10 mouse cellular contexts compared by ENCODE assay signal in genomic region chr14:58812585-58812984, GRCm38 (mm10).
DNase-seq lines count a peak whose midpoint lies in the region; ATAC-seq and TF ChIP-seq lines count a peak whose summit lies in the region.
"Had no signal": no experiment of that assay in that cellular context is flagged by ENCODE, and none has a peak within 500 bp of the region (broad histone marks: within the 10 kb centered on the region; RNA-seq: fewer than 3 reads in every experiment).

No protein-coding gene starts in this region.

- no peak for TF ChIP-seq CTCF in kidney, adult 2 months (conservative IDR thresholded peaks at IDR 0.05; ENCODE audit: insufficient read depth, insufficient read length, low read depth, low read length)

- H3K4me3 ChIP-seq in kidney, adult 2 months (ENCODE audit: insufficient read depth, low read depth, low read length): no peak overlapping the region
- H3K4me3 ChIP-seq in lung, embryonic 16.5 days (ENCODE audit: low read length): no peak overlapping the region
- no peak overlapping the region for H3K4me3 ChIP-seq in forebrain, embryonic 12.5 days (replicated peaks)
- H3K4me3 ChIP-seq: limb, embryonic 15.5 days had no signal

- no peak overlapping the region for H3K4me2 ChIP-seq in lung, embryonic 16.5 days (ENCODE audit: low read depth, low read length)
- H3K4me2 ChIP-seq in forebrain, embryonic 12.5 days: no peak overlapping the region
- H3K4me2 ChIP-seq: limb, embryonic 15.5 days had no signal

- DNase-seq in adrenal gland, adult 2 months: peak; percentile 13
- DNase-seq in adrenal gland, adult 8-10 months: no peak
- DNase-seq in heart, adult 9 months (ENCODE audit: low spot score in 2 of 2): peak; percentile 52 to 72
- DNase-seq in kidney, adult 2 months: peak; percentile 74
- DNase-seq in ovary, postnatal 10 days (ENCODE audit: low spot score): no peak

- peak; percentile 79 for ATAC-seq in lung, embryonic 16.5 days (ENCODE audit: low read depth)
- ATAC-seq in erythroid progenitor cell, adult 5-6 weeks (replicated peaks; ENCODE audit: low FRiP score, poor library complexity, severe bottlenecking): no peak
- ATAC-seq in forebrain, embryonic 12.5 days (ENCODE audit: low FRiP score): no peak
- ATAC-seq: midbrain, embryonic 16.5 days had no signal

- no peaks in the 10 kb centered on the region for H3K27me3 ChIP-seq in kidney, adult 2 months (replicated peaks; ENCODE audit: control insufficient read depth, insufficient read depth, low read length)
- H3K27me3 ChIP-seq in lung, embryonic 16.5 days (ENCODE audit: control insufficient read depth, insufficient read depth, low read depth, low read length): no peaks in the 10 kb centered on the region
- no peaks in the 10 kb centered on the region for H3K27me3 ChIP-seq in forebrain, embryonic 12.5 days
- H3K27me3 ChIP-seq: limb, embryonic 15.5 days had no signal

- no peaks in the 10 kb centered on the region for H3K9me3 ChIP-seq in lung, embryonic 16.5 days (ENCODE audit: control insufficient read depth, low read length)
- no peaks in the 10 kb centered on the region for H3K9me3 ChIP-seq in forebrain, embryonic 12.5 days
- H3K9me3 ChIP-seq: limb, embryonic 15.5 days had no signal

- H3K36me3 ChIP-seq in kidney, adult 2 months (ENCODE audit: control insufficient read depth, insufficient read depth, low read length): no peaks in the 10 kb centered on the region
- no peaks in the 10 kb centered on the region for H3K36me3 ChIP-seq in lung, embryonic 16.5 days (ENCODE audit: control insufficient read depth, insufficient read depth, low read length)
- H3K36me3 ChIP-seq in forebrain, embryonic 12.5 days (replicated peaks): no peaks in the 10 kb centered on the region
- H3K36me3 ChIP-seq: limb, embryonic 15.5 days had no signal

- TF ChIP-seq POLR2A in kidney, adult 2 months (IDR thresholded peaks at IDR 0.05; ENCODE audit: low read depth, low read length): no peak

- H3K4me1 ChIP-seq in kidney, adult 2 months (ENCODE audit: control insufficient read depth, insufficient read depth, low read length): no peaks in the 10 kb centered on the region
- peaks cover 7% of the 10 kb centered on the region for H3K4me1 ChIP-seq in lung, embryonic 16.5 days (replicated peaks; ENCODE audit: control insufficient read depth, insufficient read depth, low read length)
- no peaks in the 10 kb centered on the region for H3K4me1 ChIP-seq in forebrain, embryonic 12.5 days
- H3K4me1 ChIP-seq: limb, embryonic 15.5 days had no signal

- WGBS in kidney, adult 2 months: 58% methylated on average over 5 of the region's 5 CpGs
- 48% methylated on average over 5 of the region's 5 CpGs for WGBS in lung, embryonic 16.5 days
- 88% methylated on average over 5 of the region's 5 CpGs for WGBS in forebrain, embryonic 12.5 days

- peak overlapping the region; percentile 86 for H3K27ac ChIP-seq in kidney, adult 2 months (ENCODE audit: insufficient read depth, low read depth, low read length)
- H3K27ac ChIP-seq in lung, embryonic 16.5 days (ENCODE audit: low read length): peak overlapping the region; percentile 80
- H3K27ac ChIP-seq in forebrain, embryonic 12.5 days: no peak overlapping the region
- H3K27ac ChIP-seq: limb, embryonic 15.5 days had no signal

- H3K9ac ChIP-seq in lung, embryonic 16.5 days (ENCODE audit: low read length): no peak overlapping the region
- H3K9ac ChIP-seq in forebrain, embryonic 12.5 days: no peak overlapping the region
- H3K9ac ChIP-seq: limb, embryonic 15.5 days had no signal

Comparison
In these comparisons a context has a peak if more than half of its experiments do, and no peak if none do; other contexts are left out.
1. DNase-seq: peak in adrenal gland, adult 2 months (single experiment), heart, adult 9 months (2 of 2) and kidney, adult 2 months (single experiment); none in adrenal gland, adult 8-10 months (single experiment) and ovary, postnatal 10 days (single experiment).